Mouse (Mus musculus) hindbrain, embryonic 16.5 days (tissue): ENCODE measurements around the gene Aes. TPM values are rescaled to one million over a fixed set of nuclear protein-coding genes. Genes with fewer than 3 reads are reported as not detected.

ENCODE experiments used
- ATAC-seq: fragments of 200-750 bp; cut with Nextera tagmentation; 2 replicates; pipeline ENCODE4 v1.8.0; 2017; ENCODE audit warnings: moderate TSS enrichment, moderate library complexity
- H3K27ac ChIP-seq: fragments of 300-500 bp; sonication (generic); 2 replicates; pipeline ENCODE4 v1.5.1; 2014; ENCODE audit warnings: low read depth, mild to moderate bottlenecking, control low read depth, low read length, moderate library complexity
- H3K27me3 ChIP-seq: fragments of 300-500 bp; sonication (generic); replicated peaks from 2 replicates; pipeline ENCODE4 v1.6.1; 2014; ENCODE audit warnings: low read length; ENCODE audit not compliant: control insufficient read depth, insufficient read depth
- H3K36me3 ChIP-seq: fragments of 300-500 bp; sonication (generic); 2 replicates; pipeline ENCODE4 v1.6.1; 2014; ENCODE audit warnings: mild to moderate bottlenecking, low read length, moderate library complexity, mixed read lengths; ENCODE audit not compliant: control insufficient read depth, insufficient read depth
- H3K4me1 ChIP-seq: fragments of 300-500 bp; sonication (generic); 2 replicates; pipeline ENCODE4 v1.6.1; 2014; ENCODE audit warnings: low read depth, low read length; ENCODE audit not compliant: control insufficient read depth, insufficient read depth
- H3K4me2 ChIP-seq: fragments of 300-500 bp; sonication (generic); 2 replicates; pipeline ENCODE4 v1.6.1; 2014; ENCODE audit warnings: mild to moderate bottlenecking, low read length, control low read depth, moderate library complexity
- H3K4me3 ChIP-seq: fragments of 300-500 bp; sonication (generic); 2 replicates; pipeline ENCODE4 v1.5.1; 2014; ENCODE audit warnings: mild to moderate bottlenecking, low read length, control low read depth, moderate library complexity
- H3K9ac ChIP-seq: fragments of 300-500 bp; sonication (generic); 2 replicates; pipeline ENCODE4 v1.6.1; 2014; ENCODE audit warnings: low read depth, mild to moderate bottlenecking, control low read depth, low read length, moderate library complexity
- H3K9me3 ChIP-seq: fragments of 300-500 bp; sonication (generic); 2 replicates; pipeline ENCODE4 v1.6.1; 2014; ENCODE audit warnings: mild to moderate bottlenecking, low read length, moderate library complexity; ENCODE audit not compliant: control insufficient read depth
- WGBS: fragments of 180-500 bp; shearing (Covaris S2); extraction: QIAGEN DNeasy Blood & Tissue Kit; methylation state at CpG from one replicate; pipeline ENCODE4 v1.1.7; 2014; 5-methylcytosine and 5-hydroxymethylcytosine counted together
- polyA plus RNA-seq: library from polyadenylated mRNA; unstranded; fragments of >200 nt; fragmentation: Nextera tagmentation; extraction: Ambion mirVana; gene quantifications from 2 replicates; pipeline ENCODE4 v1.2.1, GENCODE M21; 2015

Aes gene
- polyA plus RNA-seq, 1 experiment from 2014 or later, result 457 TPM

DNA sequence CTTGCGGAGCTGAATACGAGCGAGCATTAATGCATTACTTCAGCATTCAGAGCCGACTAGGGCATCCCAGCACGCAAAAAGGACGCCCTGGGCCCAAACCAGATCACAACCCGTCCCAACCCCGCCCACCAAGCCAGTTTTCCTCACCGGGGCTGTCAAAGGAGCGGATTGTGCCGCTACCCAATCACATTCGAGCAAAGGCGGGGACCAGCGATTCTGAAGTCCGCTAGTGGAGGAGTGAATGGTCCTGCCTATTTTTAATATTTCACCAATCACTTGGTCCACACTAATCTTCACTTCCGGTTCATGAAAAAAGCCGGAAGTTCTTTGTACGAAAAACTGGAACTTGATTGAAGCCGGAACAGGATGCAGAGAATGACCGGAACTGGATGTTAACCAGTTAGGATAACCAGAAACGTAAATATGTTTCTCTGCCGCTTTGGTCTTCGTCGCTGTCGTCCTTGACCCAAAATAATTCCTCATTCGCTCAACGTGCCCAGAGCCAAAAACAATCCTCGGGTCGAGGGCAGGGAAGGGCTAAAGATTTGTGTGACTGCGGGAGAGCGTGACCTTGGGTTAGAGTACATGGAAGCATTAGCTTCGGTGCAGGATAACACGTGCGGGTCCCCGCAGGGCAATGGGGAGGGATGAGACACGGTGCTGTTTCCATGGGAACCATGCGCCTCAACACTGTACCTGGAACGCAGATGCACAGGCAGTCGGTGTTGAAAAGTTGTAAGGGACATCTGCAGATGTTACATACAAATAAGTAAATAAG lies 46.9 kb downstream of the Aes start, which contains the start of gene BC025920:
BC025920 (plus strand) TSS at position 297 of the 778 bp plus-strand sequence.
- H3K36me3 ChIP-seq, result no peaks in the 10 kb centered on the region
- H3K27ac ChIP-seq, result peak within 1 kb of the TSS; percentile 92
- ATAC-seq, result peak; percentile 89
- peak within 1 kb of the TSS; percentile 71 for H3K9ac ChIP-seq
- peaks cover 21% of the 10 kb centered on the region for H3K4me1 ChIP-seq
- peaks cover 4% of the 10 kb centered on the region; the same call in 1 of the 2 replicates for H3K27me3 ChIP-seq
- peak within 1 kb of the TSS; percentile 59 for H3K4me3 ChIP-seq
- under 1% methylated on average over 39 of the region's 39 CpGs for whole genome bisulfite sequencing
- no peaks in the 10 kb centered on the region for H3K9me3 ChIP-seq
- peak within 1 kb of the TSS; percentile 76 for H3K4me2 ChIP-seq

GRCm38 (mm10) chr10:81608308-81608707 lies 49.0 kb downstream of the Aes start:
- no peaks in the 10 kb centered on the region for H3K9me3 ChIP-seq
- 90% methylated on average over 1 of the region's 1 CpGs for WGBS
- H3K4me2 ChIP-seq, result no peak overlapping the region
- H3K27me3 ChIP-seq, result no peaks in the 10 kb centered on the region
- no peak for ATAC-seq
- no peak overlapping the region for H3K27ac ChIP-seq
- no peak overlapping the region for H3K9ac ChIP-seq
- peaks cover 16% of the 10 kb centered on the region for H3K4me1 ChIP-seq
- H3K36me3 ChIP-seq, result no peaks in the 10 kb centered on the region
- H3K4me3 ChIP-seq, result no peak overlapping the region

GRCm38 (mm10) chr10:81612779-81613178 lies 53.5 kb downstream of the Aes start:
- Histone ChIP-seq H3K9me3 (no peaks in the 10 kb centered on the region), H3K36me3 (no peaks in the 10 kb centered on the region), H3K9ac (no peak overlapping the region), H3K4me1 (no peaks in the 10 kb centered on the region), H3K27ac (no peak overlapping the region), H3K27me3 (no peaks in the 10 kb centered on the region), H3K4me3 (no peak overlapping the region), H3K4me2 (no peak overlapping the region)
- ATAC-seq, result no peak
- WGBS, result 75% methylated on average over 3 of the region's 3 CpGs

DNA sequence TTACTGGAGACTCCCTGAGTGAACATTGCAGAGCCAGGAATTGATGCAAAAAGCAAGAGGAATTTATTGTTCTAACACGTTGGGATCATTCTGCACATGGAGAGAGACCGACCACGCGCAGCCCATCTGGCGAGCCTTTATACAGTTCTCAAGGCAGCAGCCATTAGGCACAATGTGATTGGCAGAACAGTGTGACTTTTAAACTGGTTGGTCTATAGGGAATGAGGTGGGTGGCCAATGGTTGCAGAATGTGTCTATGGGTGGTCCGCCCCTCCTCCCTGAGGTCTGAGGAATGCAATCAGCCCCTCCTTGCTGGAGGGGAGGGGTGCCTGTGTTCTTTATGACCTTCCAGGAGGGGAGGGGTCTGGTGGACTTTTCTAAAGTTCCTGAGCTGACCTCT lies 56.2 kb downstream of the Aes start:
- Histone ChIP-seq H3K36me3 (no peaks in the 10 kb centered on the region), H3K4me1 (no peaks in the 10 kb centered on the region), H3K9ac (no peak overlapping the region), H3K27ac (no peak overlapping the region), H3K4me3 (no peak overlapping the region), H3K4me2 (no peak overlapping the region), H3K9me3 (no peaks in the 10 kb centered on the region), H3K27me3 (no peaks in the 10 kb centered on the region)
- WGBS, result 66% methylated on average over 6 of the region's 6 CpGs
- no peak for ATAC-seq

Other genes with a start within 250 kb of the Aes start
- gene Cactin, start 238.4 kb upstream of the Aes start, polyA plus RNA-seq, result 26.3 and 30.6 TPM in 2 replicates
- 5.4 and 6.3 TPM in 2 replicates for gene Tbxa2r, start 230.8 kb upstream of the Aes start, polyA plus RNA-seq
- not detected in 2 replicates for gene Gipc3, start 216.2 kb upstream of the Aes start, polyA plus RNA-seq
- 31.7 TPM in 2 replicates for gene Hmg20b, start 209.0 kb upstream of the Aes start, polyA plus RNA-seq
- gene Mfsd12, start 202.0 kb upstream of the Aes start, polyA plus RNA-seq, result 17.5 and 19.0 TPM in 2 replicates
- gene 4930404N11Rik, start 193.7 kb upstream of the Aes start, polyA plus RNA-seq, result 0.49 and 1.1 TPM in 2 replicates
- gene Fzr1, start 181.0 kb upstream of the Aes start, polyA plus RNA-seq, result 149 and 156 TPM in 2 replicates
- gene Dohh, start 175.1 kb upstream of the Aes start, polyA plus RNA-seq, result 99.8 and 108 TPM in 2 replicates
- 7.9 and 9.4 TPM in 2 replicates for gene Gm48551, start 175.0 kb upstream of the Aes start, polyA plus RNA-seq
- 1.5 and 2.2 TPM in 2 replicates for gene Gm48552, start 170.5 kb upstream of the Aes start, polyA plus RNA-seq
- 1.6 and 2.3 TPM in 2 replicates for gene Smim24, start 166.4 kb upstream of the Aes start, polyA plus RNA-seq
- gene Nfic, start 103.9 kb upstream of the Aes start, polyA plus RNA-seq, result 24.5 and 34.5 TPM in 2 replicates
- gene Celf5, start 76.8 kb upstream of the Aes start, polyA plus RNA-seq, result 60.1 and 63.6 TPM in 2 replicates
- 68.9 and 82.7 TPM in 2 replicates for gene Ncln, start 63.1 kb upstream of the Aes start, polyA plus RNA-seq
- 0.65 and 0.79 TPM in 2 replicates for gene S1pr4, start 59.4 kb upstream of the Aes start, polyA plus RNA-seq
- gene Gna15, start 35.3 kb upstream of the Aes start, polyA plus RNA-seq, result 0.81 and 1.1 TPM in 2 replicates
- gene Gna11, start 14.3 kb upstream of the Aes start, polyA plus RNA-seq, result 96.0 and 104 TPM in 2 replicates
- 40.9 and 50.2 TPM in 2 replicates for gene Tle2, start 15.1 kb downstream of the Aes start, polyA plus RNA-seq
- 9.0 and 9.2 TPM in 2 replicates for gene Tle6, start 41.6 kb downstream of the Aes start, polyA plus RNA-seq
- 1.6 and 2.3 TPM in 2 replicates for gene BC025920, start 46.8 kb downstream of the Aes start, polyA plus RNA-seq
- 35.8 and 46.0 TPM in 2 replicates for gene Sirt6, start 68.3 kb downstream of the Aes start, polyA plus RNA-seq
- 18.2 and 19.2 TPM in 2 replicates for gene Ankrd24, start 69.1 kb downstream of the Aes start, polyA plus RNA-seq
- 6.2 and 6.6 TPM in 2 replicates for gene Gm10778, start 89.6 kb downstream of the Aes start, polyA plus RNA-seq
- 14.4 and 16.1 TPM in 2 replicates for gene Zfp433, start 145.3 kb downstream of the Aes start, polyA plus RNA-seq
- 14.4 and 14.9 TPM in 2 replicates for gene Gm3055, start 211.7 kb downstream of the Aes start, polyA plus RNA-seq